ENCODE assay signal across 28 mouse cellular contexts in the genomic region with DNA sequence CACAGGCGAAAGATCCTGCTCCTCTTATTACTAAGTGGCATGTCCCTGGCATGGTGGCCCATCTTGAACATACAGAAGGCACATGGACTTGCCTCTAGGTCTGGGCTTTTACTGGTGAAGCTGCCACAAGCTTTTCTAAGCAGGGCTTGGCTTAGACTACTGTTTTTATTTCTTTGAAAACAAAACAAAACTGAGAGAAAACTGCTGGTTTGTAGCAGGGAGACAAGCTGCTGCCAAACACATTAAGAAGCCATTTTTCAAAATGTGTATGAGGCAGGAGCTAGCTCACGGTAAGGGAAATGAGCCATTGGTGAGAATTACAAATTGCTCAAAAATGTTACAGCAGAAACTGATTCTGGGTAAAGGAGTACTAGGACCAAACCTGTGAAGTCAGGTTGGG. TPM values are rescaled to one million over a fixed set of nuclear protein-coding genes. Genes with fewer than 3 reads are reported as not detected.
DNase-seq lines count a peak whose midpoint lies in the region; ATAC-seq and TF ChIP-seq lines count a peak whose summit lies in the region.
"Had no signal": no experiment of that assay in that cellular context is flagged by ENCODE, and none has a peak within 500 bp of the region (broad histone marks: within the 10 kb centered on the region; RNA-seq: fewer than 3 reads in every experiment).

No protein-coding gene starts in this region.

- H3K27ac ChIP-seq in kidney, embryonic 15.5 days, result peak overlapping the region; percentile 32; the same call in 1 of the 2 replicates
- H3K27ac ChIP-seq in lung, embryonic 14.5 days (ENCODE audit: low read depth), result no peak overlapping the region
- peak overlapping the region; percentile 14; the same call in 1 of the 2 replicates for H3K27ac ChIP-seq in lung, postnatal 0 days (ENCODE audit: low read length)
- H3K27ac ChIP-seq: heart, adult 2 months; heart, embryonic 10.5 days; heart, embryonic 13.5 days; hindbrain, embryonic 14.5 days; hindbrain, postnatal 0 days had no signal

- no peak overlapping the region for H3K4me2 ChIP-seq in kidney, embryonic 15.5 days
- H3K4me2 ChIP-seq in lung, embryonic 14.5 days, result no peak overlapping the region
- H3K4me2 ChIP-seq in lung, postnatal 0 days (replicated peaks; ENCODE audit: low read depth, low read length), result no peak overlapping the region
- H3K4me2 ChIP-seq: embryonic facial prominence, embryonic 15.5 days; heart, embryonic 13.5 days; hindbrain, embryonic 14.5 days had no signal

- no peak for TF ChIP-seq EP300 in lung, postnatal 0 days (IDR thresholded peaks at IDR 0.05)

- H3K9ac ChIP-seq in kidney, embryonic 15.5 days, result no peak overlapping the region
- no peak overlapping the region for H3K9ac ChIP-seq in lung, embryonic 14.5 days
- no peak overlapping the region for H3K9ac ChIP-seq in lung, postnatal 0 days (replicated peaks; ENCODE audit: low read depth)
- H3K9ac ChIP-seq: embryonic facial prominence, embryonic 15.5 days; forebrain, postnatal 0 days; heart, embryonic 13.5 days; hindbrain, embryonic 14.5 days had no signal

- no peak for TF ChIP-seq POLR2A in lung, adult 2 months (IDR thresholded peaks at IDR 0.05; ENCODE audit: borderline replicate concordance, extremely low read depth, low read depth, low read length)

- WGBS in kidney, embryonic 15.5 days, result 64% methylated on average over 2 of the region's 2 CpGs
- 48% methylated on average over 2 of the region's 2 CpGs for WGBS in lung, embryonic 14.5 days
- 54% methylated on average over 2 of the region's 2 CpGs for WGBS in lung, postnatal 0 days
- WGBS in lung, adult 2 months, result 66% methylated on average over 2 of the region's 2 CpGs

- H3K9me3 ChIP-seq in kidney, embryonic 15.5 days (replicated peaks), result no peaks in the 10 kb centered on the region
- 0 out of 2 replicates have a peak, but pooled peaks cover 3% of the 10 kb centered on the region for H3K9me3 ChIP-seq in lung, embryonic 14.5 days (ENCODE audit: low read depth, low read length)
- H3K9me3 ChIP-seq in lung, postnatal 0 days (ENCODE audit: low read length), result no peaks in the 10 kb centered on the region
- H3K9me3 ChIP-seq: embryonic facial prominence, embryonic 15.5 days; heart, embryonic 10.5 days; heart, embryonic 13.5 days had no signal

- 0 out of 2 replicates have a peak, but pooled peaks cover 2% of the 10 kb centered on the region for H3K4me1 ChIP-seq in kidney, embryonic 15.5 days
- H3K4me1 ChIP-seq in lung, embryonic 14.5 days (ENCODE audit: insufficient read depth), result no peaks in the 10 kb centered on the region
- H3K4me1 ChIP-seq in lung, postnatal 0 days (ENCODE audit: insufficient read depth, low read depth, low read length), result no peaks in the 10 kb centered on the region; the same call in 1 of the 2 replicates
- no peaks in the 10 kb centered on the region for H3K4me1 ChIP-seq in lung, adult 2 months (ENCODE audit: control insufficient read depth, insufficient read depth, low read length)
- H3K4me1 ChIP-seq: heart, embryonic 10.5 days; heart, embryonic 13.5 days had no signal

- H3K36me3 ChIP-seq in kidney, embryonic 15.5 days, result no peaks in the 10 kb centered on the region
- no peaks in the 10 kb centered on the region for H3K36me3 ChIP-seq in lung, embryonic 14.5 days (ENCODE audit: insufficient read depth)
- no peaks in the 10 kb centered on the region for H3K36me3 ChIP-seq in lung, postnatal 0 days (ENCODE audit: insufficient read depth, low read length)
- H3K36me3 ChIP-seq: embryonic facial prominence, embryonic 15.5 days; heart, embryonic 10.5 days; heart, embryonic 13.5 days had no signal

- ATAC-seq in kidney, embryonic 15.5 days (replicated peaks; ENCODE audit: low FRiP score), result no peak
- no peak for ATAC-seq in lung, embryonic 14.5 days (ENCODE audit: insufficient read depth)
- no peak for ATAC-seq in lung, postnatal 0 days
- ATAC-seq: CD4-positive, CD25-positive, alpha-beta regulatory T cell, adult 4 months; forebrain, embryonic 14.5 days; forebrain, postnatal 0 days; hindbrain, postnatal 0 days had no signal

- no peak for TF ChIP-seq CTCF in lung, embryonic 14.5 days (IDR thresholded peaks at IDR 0.05; ENCODE audit: low read depth)
- TF ChIP-seq CTCF in lung, postnatal 0 days (IDR thresholded peaks at IDR 0.05), result no peak
- TF ChIP-seq CTCF in lung, adult 2 months (IDR thresholded peaks at IDR 0.05; ENCODE audit: insufficient read depth, low read length), result no peak

- DNase-seq in kidney, postnatal 25 days, result no peak
- peak; percentile 40 for DNase-seq in lung, embryonic 14.5 days
- no peak for DNase-seq in lung, postnatal 36 days
- DNase-seq in lung, postnatal 0 days (ENCODE audit: low spot score), result no peak
- DNase-seq in lung, adult 2 months, result no peak
- DNase-seq in layer of hippocampus, postnatal 25 days (ENCODE audit: extremely low spot score in 1 of 2, low spot score in 1 of 2), result no peak
- DNase-seq: adrenal gland, adult 8-10 months; adrenal gland, postnatal 25 days; cerebellum, adult 11-12 months; cerebellum, adult 8-10 months; cerebellum, postnatal 10 days; cerebellum, postnatal 36 days; embryo, embryonic 11 days; forebrain, postnatal 0 days; gastrocnemius, postnatal 25 days; heart, adult 2 months; heart, postnatal 14 days; heart, postnatal 4 days had no signal

- no peak overlapping the region for H3K4me3 ChIP-seq in kidney, embryonic 15.5 days (replicated peaks)
- H3K4me3 ChIP-seq in lung, embryonic 14.5 days (ENCODE audit: low read depth, low read length), result no peak overlapping the region
- H3K4me3 ChIP-seq in lung, postnatal 0 days (ENCODE audit: low read depth, low read length), result no peak overlapping the region
- H3K4me3 ChIP-seq in lung, adult 2 months (replicated peaks; ENCODE audit: extremely low read depth, low read depth, low read length), result no peak overlapping the region
- H3K4me3 ChIP-seq: embryonic facial prominence, embryonic 15.5 days; heart, adult 2 months; heart, embryonic 10.5 days; heart, embryonic 13.5 days had no signal

- no peaks in the 10 kb centered on the region for H3K27me3 ChIP-seq in kidney, embryonic 15.5 days
- H3K27me3 ChIP-seq in lung, embryonic 14.5 days (ENCODE audit: insufficient read depth, low read length), result no peaks in the 10 kb centered on the region
- no peaks in the 10 kb centered on the region for H3K27me3 ChIP-seq in lung, postnatal 0 days (replicated peaks; ENCODE audit: insufficient read depth, low read length)
- H3K27me3 ChIP-seq: embryonic facial prominence, embryonic 15.5 days; heart, embryonic 13.5 days had no signal

RNA-seq across cellular contexts. Expression of gene Col6a1, which starts 24.5 kb away (rescaled TPM):
- polyA plus RNA-seq in kidney, embryonic 15.5 days (2015; fragmentation: Nextera tagmentation; extraction: Ambion mirVana), result 75.3 and 112 TPM in 2 replicates
- 215 and 226 TPM in 2 replicates for polyA plus RNA-seq in lung, embryonic 14.5 days (2014; fragmentation: Nextera tagmentation; extraction: Ambion mirVana)
- polyA plus RNA-seq in lung, postnatal 0 days (2015; fragmentation: Nextera tagmentation; extraction: Ambion mirVana), result 344 and 387 TPM in 2 replicates
- 203 and 218 TPM in 2 replicates for polyA plus RNA-seq in lung, adult 2 months (2012; rRNA removed)
- total RNA-seq in layer of hippocampus, postnatal 25 days (2021), result 10 to 100 TPM; 16.6 to 19.7 TPM
- total RNA-seq: granulocyte monocyte progenitor cell, adult 5-6 weeks; MEL had no signal
- polyA plus RNA-seq: CD4-positive, CD25-positive, alpha-beta regulatory T cell, adult 4 months had no signal
